Mouse (Mus musculus) frontal cortex, postnatal 10 days (tissue): ENCODE measurements at regions not wholly inside any gene's neighbourhood (a gene's known extent, or its start where the extent isn't known, plus 50 kb on each side); places are given as distances from the start of the nearest gene placed in this dataset.

Experiments used
- DNase-seq, 2 experiments: peaks; one replicate each; pipeline ENCODE4 v3.0.0; 2022; ENCODE audit warnings: low spot score in 2 of 2, mixed read lengths in 1 of 2

DNA sequence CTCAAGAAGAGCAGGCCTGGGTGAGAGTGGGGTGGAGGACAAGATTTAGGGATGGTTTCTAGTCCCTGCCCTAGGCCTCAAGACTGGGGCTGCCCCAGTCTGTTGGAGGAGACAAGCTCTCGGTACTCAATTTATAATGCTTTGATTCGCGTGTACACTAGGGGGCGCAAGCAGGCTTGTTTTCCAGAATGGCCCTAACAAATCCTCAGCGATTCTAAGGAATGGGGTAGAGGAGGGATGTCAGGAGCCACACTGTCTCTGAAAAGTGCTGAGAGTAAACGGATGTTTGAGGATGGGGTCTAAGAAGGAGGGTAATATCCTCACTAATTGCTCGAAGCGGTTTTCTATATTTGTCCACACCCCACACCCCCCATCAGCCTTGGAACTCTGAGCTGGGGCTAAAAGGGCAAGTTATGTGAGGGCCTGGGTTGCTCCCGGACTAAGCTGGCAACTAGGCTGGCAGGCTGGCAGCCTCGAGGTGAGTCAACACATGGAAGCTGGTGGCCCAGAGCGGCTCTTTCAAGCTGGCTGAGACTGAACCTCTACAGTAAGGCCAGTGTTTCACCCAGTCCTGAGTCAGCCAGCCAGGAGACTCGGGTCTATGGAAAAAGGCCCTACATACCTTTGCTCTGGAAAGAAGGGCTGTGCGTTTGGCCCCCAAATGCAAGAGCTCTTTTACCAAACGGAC, 176.7 kb downstream of the Ttc8 start:
- peak; percentile 71 to 86 for DNase-seq

DNA sequence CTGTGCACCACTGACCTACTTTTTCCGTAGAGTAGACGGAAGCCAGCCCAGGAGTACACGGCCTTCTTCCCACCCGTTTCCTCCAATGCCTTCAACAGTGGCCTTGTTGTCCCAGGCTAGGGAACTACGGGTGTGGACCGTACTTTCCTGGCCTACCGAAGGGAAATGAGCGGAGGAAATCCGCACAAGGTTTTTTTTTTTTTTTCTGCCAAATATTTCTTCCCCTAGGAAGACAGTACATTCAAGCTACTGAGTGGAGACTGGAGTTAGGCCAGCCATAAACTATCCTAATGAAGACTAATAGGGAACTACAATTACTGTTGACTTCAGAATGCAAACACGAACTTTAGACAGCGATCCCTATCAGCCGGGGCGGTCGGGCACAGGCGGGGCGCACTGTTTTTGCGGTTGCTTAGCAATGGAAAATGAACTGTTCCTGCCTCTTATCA, 177.3 kb downstream of the Ttc8 start:
- DNase-seq = no peak

DNA sequence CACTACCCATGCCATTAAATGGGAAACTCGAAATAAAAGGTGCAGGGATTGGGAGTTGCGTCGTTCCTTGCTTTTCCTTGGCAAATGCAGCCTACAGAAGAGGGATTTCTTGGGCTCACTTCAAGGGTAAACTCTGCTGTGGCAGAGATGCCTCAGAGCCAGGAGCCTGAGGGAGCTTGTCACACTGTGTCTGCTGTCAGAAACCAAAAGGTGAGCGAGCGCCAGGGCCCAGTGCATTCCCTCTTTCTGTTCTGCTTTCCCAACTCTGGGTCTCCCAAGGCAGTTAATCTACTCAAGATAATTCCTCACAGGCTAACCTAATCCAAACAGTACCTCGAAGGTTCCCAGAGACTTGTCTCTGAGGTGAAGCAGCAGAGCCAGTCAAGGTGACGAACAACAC, 179.5 kb downstream of the Ttc8 start:
- DNase-seq = no peak

DNA sequence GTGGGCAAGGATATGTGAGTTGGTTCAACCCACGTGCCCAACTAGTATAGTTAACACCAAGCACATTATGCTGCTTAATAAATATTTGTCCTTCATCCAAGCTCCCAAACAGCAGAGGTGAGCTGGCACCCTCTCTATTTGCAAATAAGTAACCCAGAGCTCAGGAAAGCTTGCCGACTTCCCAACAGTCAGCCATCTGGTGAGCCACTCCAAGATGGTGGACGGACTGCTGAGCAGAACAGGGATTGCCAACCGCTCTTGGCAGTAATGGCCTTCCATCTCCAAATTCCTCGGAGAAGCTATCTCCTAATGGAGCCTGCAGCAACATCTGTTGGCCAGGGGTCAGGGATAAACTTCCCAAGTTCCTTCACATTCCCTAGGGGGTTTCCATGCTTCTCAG, 188.2 kb downstream of the Ttc8 start:
- no peak for DNase-seq

DNA sequence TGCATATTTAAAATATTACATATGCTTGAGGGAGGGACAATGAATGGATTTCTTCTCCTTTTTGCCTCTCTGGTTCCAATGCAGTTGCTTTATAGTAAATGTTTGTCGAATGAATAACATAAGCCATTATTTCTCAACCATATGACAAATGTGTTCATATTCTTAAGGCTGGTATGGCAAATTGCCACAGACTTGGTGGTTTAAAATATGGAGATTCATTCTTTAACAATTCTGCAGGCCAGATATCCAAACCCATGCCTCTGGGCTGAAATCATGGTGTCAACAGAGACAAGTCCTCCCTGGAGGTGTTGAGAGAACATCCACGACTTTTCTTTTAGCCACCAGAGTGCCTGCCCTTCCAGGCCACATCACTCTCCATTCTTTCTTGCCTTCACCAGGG, 193.4 kb downstream of the Ttc8 start:
- DNase-seq = no peak

DNA sequence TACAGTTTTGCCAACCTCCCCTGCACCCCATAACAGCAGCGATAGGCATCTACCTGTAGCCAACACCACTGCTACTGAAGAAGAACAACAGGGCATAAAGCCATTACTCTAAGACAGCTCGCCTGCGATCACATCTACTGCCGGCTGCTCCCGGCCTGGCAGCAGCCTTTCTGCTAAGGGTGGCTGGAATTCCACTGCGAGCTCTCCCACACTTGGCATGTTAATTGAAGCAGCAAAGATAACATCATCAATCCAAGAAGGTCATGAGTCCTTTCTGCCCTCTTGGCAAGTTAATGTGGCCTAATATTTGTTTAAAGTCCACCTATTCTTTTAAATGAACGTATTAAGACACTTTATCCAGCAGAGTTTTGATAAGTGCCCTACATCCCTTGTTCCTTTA, 196.1 kb downstream of the Ttc8 start:
- no peak for DNase-seq

DNA sequence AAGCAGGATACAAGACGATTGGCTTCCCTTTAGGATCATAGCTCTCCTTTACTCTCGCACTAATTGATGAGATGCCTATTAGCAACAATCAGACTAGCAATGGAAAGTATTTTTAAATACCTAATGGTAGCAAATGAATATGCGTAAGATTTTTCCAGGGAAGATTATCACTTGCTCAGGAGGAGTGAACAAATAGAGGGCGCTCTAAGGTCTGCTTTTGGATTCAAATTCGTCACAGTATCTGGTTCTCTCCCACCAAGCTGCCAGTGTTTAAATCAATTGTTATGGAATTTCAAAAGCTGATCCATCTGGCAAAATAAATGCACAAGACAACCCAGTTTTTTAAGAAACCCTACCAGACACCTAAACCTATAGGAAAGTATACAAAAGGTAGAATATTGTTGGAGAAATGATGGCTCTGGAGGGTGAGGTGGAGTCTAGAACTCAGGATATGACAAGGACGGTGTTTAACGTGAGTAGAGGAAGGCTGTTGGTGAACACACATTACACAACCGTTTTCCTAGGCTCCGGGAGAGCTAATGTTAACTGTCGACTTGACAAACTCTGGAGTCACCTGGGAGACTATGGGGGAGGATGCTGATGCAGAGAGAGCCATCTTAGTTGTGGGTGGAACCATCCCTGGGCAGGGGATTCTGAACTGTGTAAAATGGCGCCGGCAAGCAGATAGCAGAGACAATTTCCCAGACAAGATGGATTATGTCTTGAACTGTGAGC, 198.2 kb downstream of the Ttc8 start:
- DNase-seq = no peak

DNA sequence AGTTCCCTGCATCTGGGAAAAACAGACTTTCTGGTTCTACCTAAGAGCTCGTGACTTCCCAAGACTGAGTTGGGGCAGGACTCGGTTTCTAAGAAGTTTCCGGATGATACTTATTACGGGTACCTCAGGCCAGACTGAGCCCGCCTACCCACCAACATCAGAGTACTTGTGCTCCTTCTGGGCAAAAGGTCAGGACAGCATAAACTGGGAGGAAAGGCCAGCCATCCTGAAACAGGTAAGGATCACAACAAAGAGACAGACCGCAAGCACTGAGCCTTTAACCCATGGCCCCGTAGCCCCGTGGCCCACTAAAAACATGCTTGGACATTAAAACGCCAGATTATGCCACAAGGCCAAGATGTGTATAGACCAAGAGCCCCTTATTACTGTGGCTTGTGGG, 199.6 kb downstream of the Ttc8 start:
- no peak for DNase-seq

DNA sequence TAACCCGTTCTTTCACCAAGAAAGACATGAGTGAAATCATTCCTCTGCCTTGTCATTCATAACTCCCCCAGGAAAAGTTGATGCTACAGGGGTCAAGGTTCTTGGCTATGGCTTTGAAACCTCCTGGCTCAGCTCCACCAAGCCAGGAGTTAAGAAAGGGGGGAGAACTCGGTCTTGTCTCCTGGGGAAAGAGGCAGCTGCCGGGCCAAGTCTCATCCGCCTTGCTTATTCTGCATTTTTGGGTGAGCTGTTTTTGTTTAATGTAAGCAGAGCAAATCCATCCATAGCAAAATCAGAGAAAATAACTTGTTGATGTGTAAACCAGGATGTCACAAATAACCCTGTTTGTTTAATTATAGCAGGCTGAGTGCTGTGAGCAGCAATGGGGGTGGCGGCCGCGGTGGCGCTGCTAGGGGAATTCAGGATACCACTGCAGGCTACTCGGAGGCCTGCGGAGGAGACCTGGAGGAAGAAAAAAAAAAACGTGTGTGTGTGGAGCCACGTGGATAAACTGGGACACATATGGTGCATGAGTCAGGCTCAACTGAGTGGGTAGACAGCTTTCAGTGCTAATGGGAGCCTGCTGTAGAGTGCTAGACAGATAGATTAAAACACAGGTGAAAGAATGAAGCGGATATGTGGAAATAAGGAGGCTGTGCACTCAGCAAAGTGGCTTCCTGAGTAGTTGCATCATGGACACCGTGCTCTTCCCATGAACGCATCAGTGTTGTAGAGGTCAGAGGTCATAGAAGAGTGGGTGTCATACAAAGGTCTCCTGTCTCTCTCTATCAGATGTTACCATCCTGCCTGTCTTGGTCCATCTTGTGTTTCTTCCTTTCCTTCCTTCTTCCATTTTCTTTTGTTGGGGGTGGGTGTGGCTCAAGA, 203.5 kb downstream of the Ttc8 start:
- DNase-seq = peak; percentile 37 to 71

DNA sequence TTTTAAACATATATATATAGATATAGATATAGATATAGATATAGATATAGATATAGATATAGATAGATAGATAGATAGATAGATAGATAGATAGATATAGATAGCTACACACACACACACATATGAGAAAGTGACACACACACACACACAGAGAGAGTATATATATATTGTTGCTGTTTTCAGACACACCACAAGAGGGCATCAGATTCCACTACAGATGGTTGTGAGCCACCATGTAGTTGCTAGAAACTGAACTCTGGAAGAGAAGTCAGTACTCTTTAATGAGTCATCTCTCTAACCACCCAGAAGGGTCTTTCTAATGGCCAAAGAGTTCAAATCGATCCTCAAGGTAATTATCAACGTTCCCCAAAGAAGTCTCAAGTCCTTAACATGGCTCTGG, 205.8 kb downstream of the Ttc8 start:
- no peak for DNase-seq
